Mouse (Mus musculus): ENCODE data around the gene Cox6b2. TPM values are rescaled to one million over a fixed set of nuclear protein-coding genes. Genes with fewer than 3 reads are reported as not detected.
A peak's percentile ranks its signal among the peaks of the same experiment; 100 is the strongest.

The Cox6b2 gene
- total RNA-seq, 1 experiment from 2014 or later, result 10.6 TPM

DNA sequence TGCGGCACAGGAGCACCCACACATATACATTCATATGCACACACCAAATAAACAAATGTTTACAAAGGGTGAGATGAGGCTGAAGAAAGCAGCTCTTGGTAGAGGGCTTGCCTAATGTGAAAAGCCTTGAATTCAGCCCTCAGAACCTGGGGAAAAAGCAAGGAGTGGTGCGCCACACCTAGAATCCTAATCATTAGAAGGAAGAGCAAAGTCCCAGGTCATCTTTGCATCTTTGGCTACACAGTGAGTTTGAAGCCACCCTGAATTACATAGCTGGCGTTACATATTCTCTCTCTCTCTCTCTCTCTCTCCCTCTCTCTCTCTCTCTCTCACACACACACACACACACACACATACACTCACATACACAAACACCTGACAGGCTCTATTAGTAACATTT lies 33.6 kb downstream of the Cox6b2 start:
- DNase-seq, result no peak

DNA sequence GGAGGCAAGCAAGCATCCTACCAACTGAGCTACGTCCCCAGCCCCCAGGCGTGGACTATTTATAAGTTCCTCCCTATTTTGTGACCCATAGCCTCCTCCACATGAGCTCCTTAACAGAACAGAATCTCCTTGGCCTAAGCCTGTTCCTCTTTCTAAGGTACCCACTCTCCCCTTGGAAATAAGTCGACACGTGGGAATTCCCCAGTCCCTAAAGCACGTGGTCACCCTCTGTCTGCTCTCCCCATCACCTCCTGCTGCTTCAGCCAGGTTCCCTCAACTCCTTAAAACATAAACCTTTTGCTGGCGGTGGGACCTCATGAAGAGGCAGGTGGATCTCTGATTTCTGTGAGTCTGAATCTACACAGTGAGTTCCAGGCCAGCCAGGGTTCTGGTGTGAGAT lies 35.9 kb downstream of the Cox6b2 start:
- DNase-seq, result no peak

DNA sequence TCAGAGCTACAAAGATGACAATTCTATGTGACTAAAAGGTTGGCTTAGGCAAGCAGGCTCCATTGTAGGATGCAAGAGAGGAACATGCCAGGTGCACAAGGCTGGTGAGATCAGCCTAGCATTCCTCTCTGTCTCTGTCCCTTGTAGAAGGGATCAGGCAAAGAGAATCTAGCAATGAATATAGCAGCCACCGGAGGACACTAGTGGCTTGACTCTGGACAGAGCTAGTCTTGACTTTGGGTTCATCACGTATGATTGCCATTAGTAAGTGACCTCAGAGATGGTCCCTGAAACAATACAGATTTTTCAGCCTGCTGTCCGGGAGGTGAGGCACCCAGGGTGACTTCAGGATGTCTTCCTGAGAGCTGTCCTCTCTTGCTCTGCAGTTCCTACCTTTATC lies 40.3 kb downstream of the Cox6b2 start:
- DNase-seq, result no peak

DNA sequence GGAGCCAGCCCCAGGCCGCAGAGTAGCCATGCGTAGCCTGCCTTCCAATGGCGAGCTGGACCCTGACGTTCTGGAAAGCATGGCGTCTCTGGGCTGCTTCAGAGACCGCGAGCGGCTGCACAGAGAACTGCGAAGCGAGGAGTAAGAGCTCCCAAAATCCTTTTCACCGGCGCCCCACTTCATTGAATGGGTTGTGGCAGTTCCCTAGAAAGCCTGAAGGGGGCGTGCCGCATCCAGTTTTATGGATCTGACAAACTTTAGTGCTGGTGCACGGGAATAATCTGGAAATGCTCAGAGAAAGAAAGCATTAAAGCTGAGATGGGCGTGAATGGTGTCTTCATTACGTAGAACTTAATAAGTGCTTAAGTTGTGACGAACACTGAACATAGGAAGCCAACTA lies 47.8 kb downstream of the Cox6b2 start:
- DNase-seq, result peak; percentile 47

DNA sequence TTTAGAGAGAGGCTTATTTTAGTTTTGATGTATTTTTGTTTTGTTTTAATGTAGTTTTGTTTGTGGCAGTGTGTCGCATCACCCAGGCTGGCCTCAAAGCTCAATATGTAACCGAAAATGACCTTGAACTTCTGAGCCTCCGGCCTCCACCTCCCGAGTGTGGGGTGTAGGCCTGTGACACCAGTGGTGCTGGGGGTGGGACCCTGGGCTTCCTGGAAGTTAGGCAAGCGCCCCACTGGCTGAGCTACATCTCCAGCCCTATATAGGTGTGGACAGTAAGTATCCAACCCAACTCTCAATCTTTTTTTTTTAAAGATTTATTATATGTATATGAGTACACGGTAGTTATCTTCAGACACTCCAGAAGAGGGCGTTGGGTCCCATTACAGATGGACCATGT lies 49.7 kb downstream of the Cox6b2 start:
- DNase-seq, result no peak

DNA sequence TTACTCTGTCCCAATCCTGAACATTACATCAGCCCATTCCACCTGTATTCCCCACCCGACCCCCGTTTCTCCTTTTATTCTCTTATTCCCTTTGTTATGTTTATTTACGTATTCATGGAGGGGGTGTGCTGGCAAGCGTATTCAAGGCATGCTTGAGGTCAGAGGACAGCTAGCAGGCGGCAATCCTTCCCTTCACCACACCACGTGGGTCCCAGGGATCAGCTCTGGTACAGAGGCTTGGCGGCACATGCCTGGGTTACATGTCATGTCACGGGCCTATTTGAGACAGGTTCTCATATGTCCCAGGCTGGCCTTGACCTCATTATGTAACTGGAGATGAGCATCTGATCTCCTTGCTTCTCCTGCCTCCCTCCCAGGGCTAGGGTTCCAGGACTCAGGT lies 50.6 kb downstream of the Cox6b2 start:
- no peak for DNase-seq

Other genes with a start within 250 kb of the Cox6b2 start
- gene Tnnt1, start 236.7 kb downstream of the Cox6b2 start, total RNA-seq (2021), result 0.94 and 2.2 TPM in 2 replicates
- 0.85 TPM in 1 of 2 replicates, not detected in the other for gene Tnni3, start 228.9 kb downstream of the Cox6b2 start, total RNA-seq (2021)
- gene Dnaaf3, start 220.6 kb downstream of the Cox6b2 start, total RNA-seq (2021), result 0.91 and 1.2 TPM in 2 replicates
- gene Syt5, start 205.6 kb downstream of the Cox6b2 start, total RNA-seq (2021), result 7.0 and 8.9 TPM in 2 replicates
- gene Ptprh, start 149.1 kb downstream of the Cox6b2 start, total RNA-seq (2021), result not detected in 2 replicates
- gene Tmem86b, start 121.7 kb downstream of the Cox6b2 start, total RNA-seq (2021), result 9.3 and 10.2 TPM in 2 replicates
- 98.1 and 99.6 TPM in 2 replicates for gene Ppp6r1, start 94.1 kb downstream of the Cox6b2 start, total RNA-seq (2021)
- gene Hspbp1, start 68.0 kb downstream of the Cox6b2 start, total RNA-seq (2021), result 42.2 and 47.8 TPM in 2 replicates
- gene Brsk1, start 62.5 kb downstream of the Cox6b2 start, total RNA-seq (2021), result 4.2 and 6.5 TPM in 2 replicates
- 0.24 TPM in 1 of 2 replicates, not detected in the other for gene Tmem150b, start 27.8 kb downstream of the Cox6b2 start, total RNA-seq (2021)
- gene Kmt5c, start 13.0 kb downstream of the Cox6b2 start, total RNA-seq (2021), result 64.5 and 70.1 TPM in 2 replicates
- not detected in 2 replicates for gene Fam71e2, start 18.2 kb upstream of the Cox6b2 start, total RNA-seq (2021)
- 0.15 TPM in 1 of 2 replicates, not detected in the other for gene Il11, start 29.8 kb upstream of the Cox6b2 start, total RNA-seq (2021)
- gene Tmem190, start 29.8 kb upstream of the Cox6b2 start, total RNA-seq (2021), result not detected in 2 replicates
- 13.4 and 16.4 TPM in 2 replicates for gene Tmem238, start 36.6 kb upstream of the Cox6b2 start, total RNA-seq (2021)
- 922 and 1,210 TPM in 2 replicates for gene Rpl28, start 39.8 kb upstream of the Cox6b2 start, total RNA-seq (2021)
- 114 and 127 TPM in 2 replicates for gene Ube2s, start 59.5 kb upstream of the Cox6b2 start, total RNA-seq (2021)
- gene Shisa7, start 91.6 kb upstream of the Cox6b2 start, total RNA-seq (2021), result 2.0 and 2.2 TPM in 2 replicates
- 24.0 and 30.5 TPM in 2 replicates for gene Isoc2b, start 117.2 kb upstream of the Cox6b2 start, total RNA-seq (2021)
- 42.1 and 48.2 TPM in 2 replicates for gene Isoc2a, start 124.1 kb upstream of the Cox6b2 start, total RNA-seq (2021)
- gene Gm36210, start 153.4 kb upstream of the Cox6b2 start, total RNA-seq (2021), result not detected in 2 replicates
- 16.4 and 19.0 TPM in 2 replicates for gene Zfp628, start 162.1 kb upstream of the Cox6b2 start, total RNA-seq (2021)
- gene Nat14, start 168.9 kb upstream of the Cox6b2 start, total RNA-seq (2021), result 7.7 and 9.1 TPM in 2 replicates
- gene Ssc5d, start 172.7 kb upstream of the Cox6b2 start, total RNA-seq (2021), result 2.0 and 3.2 TPM in 2 replicates
- 0.55 TPM in 1 of 2 replicates, not detected in the other for gene Sbk2, start 211.3 kb upstream of the Cox6b2 start, total RNA-seq (2021)
- gene Sbk3, start 218.1 kb upstream of the Cox6b2 start, total RNA-seq (2021), result 0.15 TPM in 1 of 2 replicates, not detected in the other
- gene Zfp579, start 243.1 kb upstream of the Cox6b2 start, total RNA-seq (2021), result 21.1 and 31.6 TPM in 2 replicates

All from adrenal gland, postnatal 25 days (tissue).